Mouse (Mus musculus) megakaryocyte, embryonic 14.5 days (primary cell): ENCODE data around the gene Bloc1s1.

Experiments used
- FLI1 ChIP-seq: IDR thresholded peaks from 2 replicates; pipeline ENCODE4 v1.6.1; 2012; ENCODE audit warnings: low read length, inconsistent platforms, mixed read lengths
- GATA1 ChIP-seq: IDR thresholded peaks from 3 replicates; pipeline ENCODE4 v1.6.1; 2012; ENCODE audit warnings: mixed read lengths, low read length, inconsistent platforms, borderline replicate concordance

DNA sequence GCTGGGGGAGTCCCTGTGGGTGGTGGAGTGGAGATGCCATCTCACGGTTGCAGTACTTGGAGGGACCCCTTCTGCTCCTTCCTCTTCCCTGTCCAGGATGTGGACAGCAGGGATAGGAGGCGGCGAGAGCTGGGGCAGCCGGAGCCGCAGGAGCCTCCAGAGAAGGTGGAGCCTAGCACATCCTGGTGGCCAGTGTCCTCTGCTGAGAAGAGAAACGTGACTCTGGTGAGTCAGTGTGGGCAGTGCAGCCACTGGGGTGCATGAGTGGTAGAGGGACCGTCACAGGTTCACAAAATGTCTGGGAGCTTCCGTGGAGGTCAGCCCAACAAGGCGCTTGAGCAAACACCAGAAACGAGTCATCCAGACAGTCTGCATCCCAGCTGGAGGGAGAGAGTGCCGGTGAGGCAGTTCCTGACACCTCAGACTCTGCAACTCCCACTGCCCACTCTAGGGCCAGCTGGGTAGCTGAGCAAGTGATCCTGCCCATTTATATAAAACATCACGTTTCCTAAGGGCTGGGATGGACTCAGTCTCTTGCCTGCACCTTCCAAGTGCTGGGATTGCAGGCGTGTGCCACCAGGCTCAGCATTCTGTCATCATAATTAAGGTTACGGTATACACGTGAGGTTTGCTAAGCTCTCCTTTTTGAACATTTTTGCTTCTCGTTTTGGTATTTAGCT lies 26.5 kb upstream of the Bloc1s1 start:
- TF ChIP-seq GATA1, result no peak
- TF ChIP-seq FLI1, result no peak
